ENCODE assay signal across 12 mouse cellular contexts in the genomic region with DNA sequence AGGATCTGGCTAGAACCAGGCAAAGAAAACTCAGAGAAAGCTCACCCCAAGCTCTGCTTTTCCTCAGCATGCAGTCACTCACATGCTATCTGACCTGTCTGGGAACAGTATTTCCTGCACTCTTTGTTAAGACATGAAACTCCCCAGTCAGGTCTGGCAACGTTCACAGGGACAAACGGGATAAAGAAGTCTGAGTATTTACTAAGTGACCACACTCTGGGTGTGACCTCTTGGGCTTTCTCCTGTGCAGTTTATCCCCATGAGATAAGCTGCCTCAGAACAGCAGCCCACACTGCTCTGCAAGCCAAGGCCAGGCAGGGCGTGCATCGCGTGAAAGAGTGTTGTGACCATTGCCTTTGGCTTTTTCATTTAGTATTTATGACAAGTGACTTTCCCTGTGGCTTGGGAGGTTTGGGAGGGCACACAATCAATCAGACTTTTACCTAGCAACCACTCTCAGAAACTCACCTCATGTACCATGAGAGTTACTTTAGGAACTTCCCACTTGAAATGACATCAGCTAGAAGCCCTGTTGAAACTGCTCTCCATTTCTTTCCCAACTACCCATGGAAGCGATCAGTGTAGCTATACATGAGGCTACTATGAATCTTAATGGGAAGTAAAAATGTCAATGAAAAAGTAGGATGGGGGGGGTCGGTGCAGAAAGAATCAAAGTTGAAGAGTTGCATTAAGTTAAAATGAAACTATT. TPM values are rescaled to one million over a fixed set of nuclear protein-coding genes. Genes with fewer than 3 reads are reported as not detected.
DNase-seq lines count a peak whose midpoint lies in the region.
"Had no signal": no experiment of that assay in that cellular context is flagged by ENCODE, and none has a peak within 500 bp of the region (broad histone marks: within the 10 kb centered on the region; RNA-seq: fewer than 3 reads in every experiment).

No protein-coding gene starts in this region.

- DNase-seq in adrenal gland, adult (ENCODE audit: inconsistent age in 2 of 2, low spot score in 1 of 2): peak; percentile 31 to 61
- DNase-seq in adrenal gland, postnatal 25 days: no peak
- peak; percentile 26 for DNase-seq in adipocyte (ENCODE audit: low spot score)
- peak; percentile 32 for DNase-seq in heart, postnatal 25 days (ENCODE audit: low spot score)
- DNase-seq in lung, postnatal 36 days: peak; percentile 87
- no peak for DNase-seq in right cerebral cortex, adult 2 months (ENCODE audit: low spot score in 2 of 2)
- DNase-seq in thymus, postnatal 4 days: no peak
- DNase-seq in thymus, postnatal 10 days (ENCODE audit: low spot score in 2 of 2): no peak
- DNase-seq: gastrocnemius, postnatal 36 days; kidney, adult 9 months had no signal

- intact Hi-C loops in heart, postnatal 25 days (cut with DNase I): no loop called here

RNA-seq across cellular contexts. Expression of a gene that starts 18.0 kb away (rescaled TPM):
- total RNA-seq in adrenal gland, postnatal 25 days (2021): 1.1 TPM in 1 of 2 replicates, not detected in the other
- total RNA-seq in heart, postnatal 25 days (2021): under 1 TPM in 1 of 2 experiments, not detected in 1; 0.39 TPM
- total RNA-seq: common myeloid progenitor, adult 5-6 weeks; gastrocnemius, postnatal 36 days; left cerebral cortex, adult 2 months had no signal

RNA-seq across cellular contexts. Expression of a gene that starts 29.9 kb away (rescaled TPM):
- total RNA-seq in adrenal gland, postnatal 25 days (2021): 33.4 and 39.6 TPM in 2 replicates
- total RNA-seq in heart, postnatal 25 days (2021): 10 to 100 TPM; 81.4 to 87.9 TPM

RNA-seq across cellular contexts. Expression of a gene that starts 44.4 kb away (rescaled TPM):
- not detected in 2 replicates for total RNA-seq in adrenal gland, postnatal 25 days (2021)
- under 1 TPM; 0.39 to 0.89 TPM for total RNA-seq in heart, postnatal 25 days (2021)
- total RNA-seq: common myeloid progenitor, adult 5-6 weeks; gastrocnemius, postnatal 36 days; left cerebral cortex, adult 2 months had no signal

Comparison
In these comparisons a context has a peak if more than half of its experiments do, and no peak if none do; other contexts are left out.
1. DNase-seq: peak in adrenal gland, adult (2 of 2), adipocyte (single experiment), heart, postnatal 25 days (single experiment) and lung, postnatal 36 days (single experiment); none in adrenal gland, postnatal 25 days (single experiment), right cerebral cortex, adult 2 months (0 of 2), thymus, postnatal 4 days (single experiment) and thymus, postnatal 10 days (0 of 2).